Mouse (Mus musculus): ENCODE results near the gene Lrch4.

The Lrch4 gene

GRCm38 (mm10) chr5:137628498-137629305 is at the start of gene Lrch4, which contains the start of the genes Fbxo24 and Gm20605:
TSS of gene Lrch4 (plus strand) at chr5:137629121.
TSS of gene Fbxo24 (minus strand) at chr5:137629002.
TSS of gene Gm20605 (plus strand) at chr5:137629175.
- peak; percentile 100 for DNase-seq (ENCODE audit: low spot score)

DNA sequence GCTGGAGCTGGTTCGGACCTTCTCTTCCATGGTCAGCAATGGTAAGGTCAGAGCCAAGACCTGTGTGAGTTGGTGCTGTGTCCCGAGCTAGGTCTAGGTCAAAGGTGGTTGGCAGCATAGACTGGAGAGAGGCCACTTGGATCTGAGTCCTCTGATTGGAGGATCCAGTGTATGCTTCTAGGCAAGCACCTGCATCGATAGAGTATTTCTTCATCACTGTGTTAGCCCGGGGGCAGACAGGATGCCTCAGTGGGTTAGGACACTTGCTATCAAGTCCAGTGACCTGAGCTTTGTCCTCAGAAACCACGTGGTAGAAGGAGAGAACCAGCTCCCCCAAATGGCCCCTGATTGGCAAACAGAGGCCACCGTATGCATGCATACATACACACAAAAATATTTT is 48.7 kb upstream of the Lrch4 start:
- DNase-seq (ENCODE audit: low spot score), result no peak

GRCm38 (mm10) chr5:137582702-137583101 is 46.2 kb upstream of the Lrch4 start:
- DNase-seq (ENCODE audit: low spot score), result peak; percentile 18

DNA sequence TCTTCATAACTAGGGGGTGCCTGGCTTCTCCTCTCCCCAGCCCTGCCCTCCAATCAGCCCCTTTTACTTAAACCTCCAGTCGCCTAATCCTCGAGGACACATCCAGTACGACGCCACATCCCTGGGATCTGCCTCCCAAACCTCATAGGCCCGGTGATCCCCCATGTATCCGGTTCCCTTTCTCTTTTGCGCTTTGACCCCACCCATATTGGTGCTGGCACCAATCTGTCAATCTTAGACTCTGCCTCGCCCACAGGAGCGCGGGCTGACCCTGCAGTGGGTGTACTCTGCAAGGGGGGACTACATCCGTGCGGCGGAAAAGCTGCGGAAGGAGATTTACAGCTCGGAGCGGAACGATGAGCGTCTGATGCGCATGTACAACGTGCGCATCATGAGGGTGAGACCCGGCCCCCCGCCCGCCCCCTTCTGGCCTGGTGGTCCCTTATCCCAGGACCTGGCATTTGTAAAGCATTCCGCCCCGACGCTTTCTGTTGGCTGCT is 45.2 kb upstream of the Lrch4 start:
- no peak for DNase-seq (ENCODE audit: low spot score)

- peak; percentile 84 for DNase-seq (ENCODE audit: low spot score)
These were observed 43.9 kb upstream of the Lrch4 start for GRCm38 (mm10) chr5:137584976-137585375.

DNA sequence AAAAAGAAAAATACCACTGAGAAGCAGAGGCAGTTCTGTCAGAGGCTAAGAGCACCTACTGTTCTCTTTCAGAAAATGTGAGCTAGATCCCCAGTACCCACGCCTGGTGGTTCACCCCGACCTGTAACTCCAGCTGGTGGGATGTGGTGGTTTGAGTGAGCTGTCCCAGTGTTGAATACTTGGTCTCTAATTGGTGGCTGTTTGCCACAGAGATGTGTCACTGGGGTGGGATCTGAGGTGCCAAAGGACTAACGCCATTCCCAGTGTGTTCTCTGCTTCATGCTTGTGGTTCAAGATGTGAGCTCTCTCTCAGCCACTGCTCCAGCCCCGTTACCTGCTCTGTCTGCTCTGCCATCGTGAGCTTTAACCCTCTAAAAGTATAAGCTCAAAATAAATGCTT is 38.4 kb upstream of the Lrch4 start:
- DNase-seq (ENCODE audit: low spot score), result no peak

DNA sequence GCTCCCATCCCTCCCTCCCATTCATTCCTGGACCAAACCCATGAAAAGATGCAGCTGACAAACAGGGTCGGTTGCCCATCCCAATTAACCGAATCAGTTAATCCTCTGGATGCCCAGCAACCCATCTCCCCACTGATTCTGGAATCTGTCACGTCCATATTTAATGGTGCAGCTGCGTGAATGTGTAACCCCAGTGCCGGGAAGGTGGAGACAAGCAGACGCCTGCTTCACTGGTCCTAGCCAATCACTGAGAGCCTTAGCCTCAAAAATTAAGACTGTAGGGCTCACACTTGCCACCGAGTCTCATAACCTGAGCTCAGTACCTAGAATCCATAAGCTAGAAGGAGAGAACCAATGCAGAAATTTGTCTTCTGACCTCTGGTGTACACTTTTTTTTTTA is 33.0 kb upstream of the Lrch4 start:
- no peak for DNase-seq (ENCODE audit: low spot score)

DNA sequence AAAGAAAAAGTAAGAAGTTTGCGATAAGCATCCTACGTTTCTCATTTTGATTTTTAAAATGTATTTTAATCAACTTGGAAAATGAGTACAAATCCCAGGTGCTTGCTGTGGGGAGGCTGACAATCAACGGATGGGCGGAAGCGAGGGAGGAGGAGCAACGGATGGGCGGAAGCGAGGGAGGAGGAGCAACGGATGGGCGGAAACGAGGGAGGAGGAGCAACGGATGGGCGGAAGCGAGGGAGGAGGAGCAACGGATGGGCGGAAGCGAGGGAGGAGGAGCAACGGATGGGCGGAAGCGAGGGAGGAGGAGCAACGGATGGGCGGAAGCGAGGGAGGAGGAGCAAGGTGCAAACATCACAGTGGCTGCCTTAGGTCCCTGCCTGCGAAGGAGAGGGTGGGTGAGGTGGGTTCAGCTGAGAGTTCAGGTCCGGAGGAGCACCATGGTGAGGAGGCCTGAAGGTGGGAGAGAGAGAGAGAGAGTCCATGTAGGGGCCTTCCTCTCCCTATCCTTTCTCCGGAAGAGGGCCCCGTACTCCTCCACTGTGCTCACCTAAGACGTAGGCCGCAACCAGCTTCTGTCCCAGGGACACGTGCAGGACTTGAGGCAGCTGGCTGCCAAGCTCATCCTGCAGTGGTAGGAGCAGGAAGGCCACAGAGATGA is 32.2 kb upstream of the Lrch4 start:
- DNase-seq (ENCODE audit: low spot score), result peak; percentile 36

DNA sequence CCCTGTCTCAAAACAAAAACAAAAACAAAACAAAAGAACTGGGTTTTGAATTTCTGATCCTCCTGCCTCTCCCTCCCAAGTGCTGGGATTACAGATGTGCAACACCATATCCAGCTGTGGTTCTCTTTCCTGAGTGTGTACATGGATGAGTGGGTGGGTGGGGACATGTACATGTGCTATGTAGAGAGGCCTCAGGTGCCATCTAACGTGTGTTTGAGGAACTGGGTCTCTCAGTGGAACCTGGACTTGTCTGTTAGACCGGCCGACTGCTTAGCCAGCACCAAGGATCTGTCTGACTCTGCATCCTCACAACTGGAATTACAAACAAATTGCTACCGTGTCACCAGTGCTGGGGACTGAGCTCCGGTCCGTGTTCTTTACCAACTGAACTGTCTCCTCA is 31.3 kb upstream of the Lrch4 start:
- no peak for DNase-seq (ENCODE audit: low spot score)

DNA sequence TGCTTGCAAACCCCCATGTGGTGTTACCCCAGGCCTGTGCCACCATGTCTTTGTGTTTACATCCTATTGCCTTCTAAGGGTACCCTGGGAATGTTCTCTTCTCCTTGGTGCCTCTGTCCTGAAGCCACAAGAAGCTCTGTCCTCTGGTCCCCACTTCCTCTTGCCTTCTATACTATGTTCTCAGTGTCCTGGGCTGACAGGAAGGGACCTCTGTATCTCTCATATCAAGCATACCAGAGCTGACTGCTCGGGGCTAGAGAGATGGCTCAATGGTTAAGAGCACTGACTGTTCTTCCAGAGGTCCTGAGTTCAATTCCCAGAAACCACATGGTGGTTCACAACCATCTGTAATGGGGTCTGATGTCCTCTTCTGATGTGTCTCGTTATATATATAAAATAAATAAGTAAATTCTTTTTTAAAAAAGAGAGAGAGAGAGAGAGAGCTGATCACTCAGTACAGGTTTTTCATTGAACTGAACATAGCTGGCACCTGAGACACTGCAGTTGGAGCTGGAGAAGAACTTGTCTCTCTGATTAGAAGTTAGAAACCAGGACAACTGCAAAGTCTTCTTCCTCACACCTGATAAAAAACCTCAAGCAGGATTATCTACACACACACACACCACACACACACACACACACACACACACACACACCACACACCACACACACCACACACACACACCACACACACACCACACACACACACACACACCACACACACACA is 30.7 kb upstream of the Lrch4 start:
- DNase-seq (ENCODE audit: low spot score), result no peak

DNA sequence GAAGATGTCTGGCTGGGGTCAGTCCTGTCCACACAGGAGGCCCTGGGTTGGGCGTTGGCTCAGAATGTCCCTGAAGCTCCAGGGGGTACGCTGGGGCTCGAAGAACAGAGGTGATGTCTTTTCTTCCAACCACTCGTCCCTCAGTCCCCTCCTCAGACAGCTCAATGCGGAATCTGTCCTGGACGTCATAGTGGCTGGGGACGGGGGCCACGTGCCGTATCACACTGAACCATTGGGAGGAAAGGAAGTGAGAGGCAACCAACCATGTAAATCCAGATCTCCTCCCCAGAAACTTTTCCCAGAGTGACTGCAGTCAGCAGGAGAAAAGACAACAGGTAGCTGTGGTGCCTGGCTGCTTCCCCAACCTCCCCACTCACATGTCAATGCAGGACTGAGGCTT is 29.3 kb upstream of the Lrch4 start:
- no peak for DNase-seq (ENCODE audit: low spot score)

DNA sequence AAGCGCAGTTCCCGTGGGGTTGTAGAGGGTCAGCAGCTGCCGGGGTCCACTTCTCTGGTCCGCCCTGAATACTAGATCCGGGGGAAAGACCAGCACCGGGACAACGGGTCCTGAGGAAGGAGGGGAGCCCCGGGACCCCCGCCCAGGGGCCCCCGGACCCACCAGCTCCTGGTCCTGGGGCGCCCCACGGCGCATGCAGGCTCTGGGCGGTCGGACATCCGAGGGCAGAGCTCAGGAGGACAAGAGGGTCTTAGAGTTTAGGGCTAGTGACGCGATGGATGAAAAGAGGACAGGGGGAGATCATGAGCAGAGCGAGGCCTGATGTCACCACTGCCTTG is 28.7 kb upstream of the Lrch4 start:
- no peak for DNase-seq (ENCODE audit: low spot score)

GRCm38 (mm10) chr5:137600619-137601364 is 28.1 kb upstream of the Lrch4 start, which contains the start of gene Mospd3:
TSS of gene Mospd3 (minus strand) at chr5:137601058.
- DNase-seq (ENCODE audit: low spot score), result peak; percentile 98

DNA sequence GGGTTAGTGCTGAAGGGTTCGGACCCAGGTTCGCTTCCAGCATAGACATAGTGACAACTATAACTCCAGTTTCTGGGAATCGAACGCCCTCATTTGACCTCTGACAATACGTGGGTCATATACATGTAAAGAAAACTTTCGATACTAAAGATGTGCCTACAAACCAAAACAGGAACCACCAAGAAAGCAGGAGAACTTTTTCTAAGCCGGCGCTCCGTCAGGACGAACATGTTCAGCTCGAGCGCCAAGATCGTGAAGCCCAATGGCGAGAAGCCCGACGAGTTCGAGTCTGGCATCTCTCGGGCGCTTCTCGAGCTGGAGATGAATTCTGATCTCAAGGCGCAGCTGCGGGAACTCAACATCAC is 27.6 kb upstream of the Lrch4 start:
- no peak for DNase-seq (ENCODE audit: low spot score)

DNA sequence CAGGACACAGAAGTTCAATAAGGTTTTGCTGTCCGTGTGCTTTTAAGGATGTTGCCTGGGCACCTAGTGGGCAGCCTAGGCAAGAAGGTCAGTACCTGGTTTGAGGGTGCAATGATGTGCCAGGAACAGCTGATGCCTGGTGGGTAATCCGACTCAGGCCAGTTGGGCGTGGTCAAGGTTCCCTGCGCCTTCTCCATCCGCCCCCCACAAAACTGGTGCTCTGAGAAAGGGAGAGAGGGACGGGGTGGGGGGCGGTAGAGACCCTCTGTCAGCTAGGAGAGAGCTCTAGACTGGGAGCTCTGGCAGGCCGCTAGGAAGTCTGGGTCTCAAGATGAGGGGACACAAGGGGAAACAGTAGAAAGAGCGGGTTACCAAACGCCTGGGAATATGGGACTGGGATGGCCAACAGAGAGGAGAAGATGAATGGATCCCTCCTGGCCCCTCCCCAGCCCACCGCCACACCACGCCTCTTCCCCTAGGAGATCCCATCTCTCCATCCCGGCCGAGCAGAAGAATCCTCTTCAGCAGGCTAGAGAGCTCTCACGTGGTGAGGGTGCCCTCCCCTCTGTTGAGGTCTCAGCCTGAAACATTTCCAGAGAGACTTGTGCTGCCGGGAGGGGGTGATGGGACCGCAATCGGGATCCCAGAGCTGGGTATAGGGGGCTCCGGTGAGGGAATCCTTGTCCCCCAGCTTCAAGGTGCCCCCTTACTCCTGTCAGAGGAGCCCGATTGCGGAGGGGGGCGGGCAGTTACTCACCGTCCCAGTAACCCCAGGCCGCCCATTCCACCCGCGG is 20.9 kb upstream of the Lrch4 start:
- DNase-seq (ENCODE audit: low spot score), result no peak

- no peak for DNase-seq (ENCODE audit: low spot score)
These were observed 20.2 kb upstream of the Lrch4 start for GRCm38 (mm10) chr5:137608654-137609190.

DNA sequence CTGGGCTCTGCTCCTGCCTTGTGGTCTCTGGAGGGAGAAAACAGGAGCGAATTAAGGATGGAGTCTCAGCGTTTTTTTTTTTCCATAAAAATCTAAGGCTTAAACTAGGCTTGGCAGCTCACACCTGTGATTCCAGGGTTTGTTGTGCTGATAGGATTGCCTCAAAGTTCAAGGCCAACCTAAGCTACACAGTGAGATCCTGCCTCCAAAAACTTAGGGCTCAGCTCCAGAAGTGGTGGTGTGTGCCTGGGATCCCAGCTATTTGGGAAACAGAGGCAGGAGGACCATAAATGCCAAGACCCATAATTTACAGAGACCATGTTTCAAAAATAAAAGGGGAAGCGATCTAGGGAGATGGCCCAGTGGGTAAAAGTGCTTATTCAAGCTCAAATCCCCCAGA is 19.6 kb upstream of the Lrch4 start:
- no peak for DNase-seq (ENCODE audit: low spot score)

DNA sequence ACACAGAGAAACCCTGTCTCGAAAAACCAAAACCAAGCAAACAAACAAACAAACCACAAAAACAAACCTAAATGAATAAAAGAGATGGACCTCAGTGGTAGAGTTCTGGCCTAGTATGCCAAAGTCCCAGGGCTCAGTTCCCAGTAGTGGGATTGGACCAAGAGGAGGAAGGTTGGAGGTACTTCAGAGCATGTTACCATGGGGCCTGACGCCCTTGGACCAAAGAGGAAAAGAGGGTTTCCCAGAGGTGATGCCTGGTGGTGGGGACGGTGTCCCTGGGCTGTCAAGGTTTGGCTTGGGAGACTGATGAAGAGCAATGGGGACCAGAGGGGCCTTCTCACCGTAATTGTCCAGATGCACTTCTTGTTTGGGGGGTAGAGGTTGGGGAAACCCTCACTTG is 18.9 kb upstream of the Lrch4 start:
- DNase-seq (ENCODE audit: low spot score), result no peak

- peak; percentile 78 for DNase-seq (ENCODE audit: low spot score)
These were observed 18.2 kb upstream of the Lrch4 start for GRCm38 (mm10) chr5:137610548-137611244.

GRCm38 (mm10) chr5:137611245-137611602 is 17.7 kb upstream of the Lrch4 start:
- peak; percentile 53 for DNase-seq (ENCODE audit: low spot score)

All from lung, postnatal 25 days (tissue).